Mouse (Mus musculus) stomach, postnatal 0 days (tissue): Measurements from ENCODE around the gene Gabrb1.

Experiments used
- CTCF ChIP-seq: IDR thresholded peaks from 2 replicates; pipeline ENCODE4 v1.5.1; 2016; ENCODE audit warnings: antibody characterized with exemption, low read depth, mild to moderate bottlenecking, moderate library complexity
- EP300 ChIP-seq: optimal IDR thresholded peaks from 2 replicates; pipeline ENCODE3; 2016; ENCODE audit warnings: antibody characterized with exemption

DNA sequence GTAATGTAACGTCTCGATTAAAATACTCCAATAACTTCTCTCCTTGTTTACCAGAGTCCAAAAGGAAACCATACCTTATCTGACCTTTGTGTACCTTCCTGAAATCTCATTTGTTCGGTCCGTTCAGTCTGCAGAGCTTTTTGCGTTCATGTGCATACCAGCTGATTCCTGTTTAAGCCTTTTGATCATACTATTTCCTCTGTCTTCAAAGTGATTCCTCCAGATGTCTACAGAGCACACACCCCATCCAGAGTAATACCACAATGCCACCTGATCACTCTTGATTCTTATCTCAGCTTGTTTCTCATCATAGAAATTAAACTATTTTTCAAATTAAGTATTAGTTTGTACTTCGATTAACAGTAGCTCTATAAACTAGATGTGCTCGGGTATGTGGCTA, 245.5 kb downstream of the Gabrb1 start:
- TF ChIP-seq CTCF (no peak), EP300 (no peak)
